Mouse (Mus musculus) mesoderm, embryonic 11.5 days (tissue): ENCODE measurements at regions not wholly inside any gene's neighbourhood (a gene's known extent, or its start where the extent isn't known, plus 50 kb on each side); places are given as distances from the start of the nearest gene placed in this dataset.

ENCODE experiments used
- DNase-seq: peaks from one replicate; pipeline ENCODE4 v3.0.0-alpha.2; 2012; ENCODE audit warnings: low read depth, low spot score

DNA sequence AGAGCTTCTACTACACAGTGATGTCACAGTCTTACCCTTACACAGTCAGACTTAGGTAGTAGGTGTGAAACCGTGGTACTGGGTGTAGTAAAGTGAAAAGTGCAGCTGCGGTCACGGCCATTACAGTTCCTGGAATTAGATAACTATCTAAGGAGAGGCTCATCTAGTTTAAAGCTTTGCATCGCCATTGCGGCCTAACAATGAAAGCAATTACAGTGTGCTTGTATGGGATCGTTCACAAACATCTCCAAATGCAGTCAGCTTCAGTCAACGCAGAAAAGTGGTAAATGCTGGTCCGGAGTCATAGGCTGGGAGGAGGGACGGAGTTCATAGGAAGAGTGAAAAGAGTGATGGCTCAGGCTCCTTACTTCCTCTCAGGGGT is 106.0 kb upstream of the Col1a2 start:
- no peak for DNase-seq

DNA sequence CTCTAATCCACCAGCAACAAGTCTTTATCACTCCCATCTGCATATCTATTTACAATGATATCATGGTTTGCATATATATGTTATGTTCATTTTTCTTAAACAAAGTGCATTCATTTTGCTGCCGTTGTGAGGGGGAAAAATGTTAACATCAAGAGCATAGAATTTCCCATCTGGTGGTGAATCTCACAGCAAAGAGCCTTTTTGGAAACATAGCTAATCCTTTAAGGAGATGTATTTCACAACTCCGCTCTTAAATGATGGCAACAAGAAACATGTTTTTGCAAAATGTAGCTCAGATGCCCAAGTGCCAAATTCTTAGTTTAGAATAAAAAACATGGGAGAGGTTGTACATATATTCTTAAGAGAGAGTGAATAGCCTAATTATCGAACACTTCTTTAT is 99.3 kb upstream of the Col1a2 start:
- no peak for DNase-seq

DNA sequence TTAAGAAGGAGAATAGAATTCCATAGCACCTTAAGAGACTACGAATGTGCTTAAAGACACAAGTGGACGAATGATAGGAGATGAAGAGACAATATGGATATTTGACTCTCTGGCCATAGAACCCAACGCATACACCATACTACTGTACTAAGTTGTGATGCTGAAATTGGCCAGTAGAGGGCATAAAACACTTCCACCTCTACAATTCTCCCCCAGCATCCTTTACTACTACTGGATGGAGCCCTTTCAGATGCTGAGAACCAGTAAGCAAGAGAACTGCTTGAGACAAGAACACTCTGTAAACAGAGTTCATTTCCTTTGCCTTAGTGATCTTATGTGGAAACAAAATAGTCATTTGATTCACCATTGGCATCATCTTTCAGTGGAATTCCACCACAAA is 96.9 kb upstream of the Col1a2 start:
- peak; percentile 52 for DNase-seq

DNA sequence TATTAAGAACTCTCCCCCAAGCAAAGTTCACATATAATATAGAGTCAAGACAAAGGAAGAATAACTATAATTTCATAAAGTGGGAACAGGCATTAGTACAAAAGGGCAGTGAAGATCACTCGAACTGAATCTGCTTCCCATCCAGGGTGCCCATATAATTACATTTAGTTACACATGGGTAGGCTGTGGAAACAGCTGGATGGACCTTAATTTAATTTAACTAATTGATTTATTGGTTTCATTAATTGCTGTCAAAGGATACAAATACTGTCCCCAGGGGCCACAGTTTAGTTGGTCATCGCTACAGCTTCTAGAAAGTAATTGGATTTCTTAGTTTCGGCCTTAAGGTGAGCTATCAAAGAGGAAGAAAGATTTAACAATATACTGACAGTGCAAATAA is 91.4 kb upstream of the Col1a2 start:
- no peak for DNase-seq

DNA sequence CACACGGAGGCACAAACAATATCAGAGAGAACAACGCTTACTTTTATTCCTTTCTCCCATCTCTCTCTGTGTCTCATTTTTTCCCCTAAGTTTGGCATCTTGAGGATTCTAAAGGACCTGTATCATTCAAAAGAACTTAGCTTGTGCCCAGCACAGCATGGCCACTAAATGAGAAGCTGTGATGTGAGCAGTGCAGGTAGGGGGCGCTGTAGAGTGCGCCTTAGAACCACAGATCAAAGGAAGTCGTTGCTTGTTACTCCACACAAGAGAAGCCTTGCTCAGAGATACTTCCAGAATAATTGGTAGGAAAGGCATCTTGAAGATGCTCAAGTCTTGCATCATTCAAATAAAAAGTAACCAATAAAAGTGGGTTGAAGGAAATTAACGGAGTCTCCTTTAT is 90.4 kb upstream of the Col1a2 start:
- peak; percentile 73 for DNase-seq

DNA sequence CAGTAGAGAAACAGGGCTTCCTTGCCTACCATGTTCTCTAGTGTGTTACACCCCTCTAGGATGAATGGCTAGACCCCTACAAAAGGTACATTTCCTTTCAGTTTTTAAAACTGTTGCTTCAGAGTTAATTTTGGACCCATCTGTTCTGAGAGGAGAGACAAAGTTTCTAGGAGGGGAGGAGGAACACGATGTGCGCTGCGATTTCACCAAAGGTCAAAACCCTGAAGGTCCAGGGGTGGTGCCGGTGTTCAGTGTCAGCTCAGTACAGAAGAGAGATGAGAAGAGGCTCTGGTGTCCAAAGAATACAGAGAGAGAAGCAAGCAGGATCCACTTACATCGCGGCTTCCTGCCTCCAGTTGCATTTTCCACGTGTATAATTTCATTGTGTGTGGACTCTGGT is 89.4 kb upstream of the Col1a2 start:
- DNase-seq = no peak

DNA sequence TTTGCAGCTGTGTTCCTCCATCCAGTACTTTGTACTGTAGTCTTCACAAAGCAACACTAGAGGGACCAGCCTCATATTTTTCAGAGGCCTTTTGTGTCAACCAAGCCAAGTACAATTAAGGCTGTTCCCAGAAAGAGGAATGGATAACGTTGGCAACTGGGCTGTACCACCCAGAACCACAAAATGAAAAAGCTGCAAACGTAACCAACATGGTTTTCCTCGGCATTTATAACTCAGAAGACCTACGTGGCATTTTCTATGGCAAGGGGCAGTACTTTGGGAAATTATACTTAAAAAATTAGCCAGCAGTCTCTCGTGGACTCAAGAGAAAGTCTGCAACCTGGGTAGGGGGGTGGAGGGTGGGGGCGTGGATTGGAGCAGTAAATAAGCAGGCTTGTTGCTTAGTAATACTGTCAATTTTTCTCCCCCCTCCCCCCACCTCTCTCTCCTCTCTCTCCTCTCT is 87.3 kb upstream of the Col1a2 start:
- DNase-seq = peak; percentile 64

DNA sequence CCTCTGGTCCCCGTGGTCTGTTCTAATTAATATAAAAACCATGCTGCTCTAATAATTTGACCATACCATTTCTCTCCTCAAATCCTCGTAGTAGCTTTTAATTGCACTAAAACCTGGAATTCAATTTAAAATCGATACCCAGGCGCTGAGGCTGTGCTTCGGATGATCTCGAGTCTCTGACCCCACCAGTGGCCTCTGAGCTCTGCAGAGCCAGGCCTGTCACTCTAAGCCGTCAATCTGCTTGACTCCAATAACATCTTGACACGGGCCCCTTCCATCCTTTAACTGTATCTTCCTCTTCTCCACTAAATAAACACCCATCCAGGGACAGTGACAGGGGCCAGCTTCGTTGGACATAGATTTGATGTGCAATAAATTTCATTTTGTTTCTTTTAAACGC is 86.2 kb upstream of the Col1a2 start:
- no peak for DNase-seq

DNA sequence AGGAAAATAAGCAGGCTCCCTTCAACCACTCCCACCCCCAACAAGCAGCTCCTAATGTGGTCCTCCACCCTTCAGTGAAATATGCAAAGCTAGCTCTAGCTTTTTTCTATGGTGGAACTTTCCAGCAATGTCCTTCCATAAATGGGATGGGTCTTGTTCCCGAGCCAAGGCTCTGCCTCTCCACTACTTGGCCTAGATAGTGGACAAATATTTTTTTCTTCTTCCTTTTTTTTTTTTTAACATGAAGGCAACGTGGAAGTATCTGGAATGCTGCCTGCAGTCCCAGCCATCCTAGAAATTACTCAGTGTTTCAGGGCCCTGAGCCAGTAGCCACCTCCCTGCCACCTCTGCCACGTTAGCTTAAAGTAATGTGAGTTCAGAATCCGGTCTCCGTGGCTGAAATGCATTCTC is 85.7 kb upstream of the Col1a2 start:
- no peak for DNase-seq

DNA sequence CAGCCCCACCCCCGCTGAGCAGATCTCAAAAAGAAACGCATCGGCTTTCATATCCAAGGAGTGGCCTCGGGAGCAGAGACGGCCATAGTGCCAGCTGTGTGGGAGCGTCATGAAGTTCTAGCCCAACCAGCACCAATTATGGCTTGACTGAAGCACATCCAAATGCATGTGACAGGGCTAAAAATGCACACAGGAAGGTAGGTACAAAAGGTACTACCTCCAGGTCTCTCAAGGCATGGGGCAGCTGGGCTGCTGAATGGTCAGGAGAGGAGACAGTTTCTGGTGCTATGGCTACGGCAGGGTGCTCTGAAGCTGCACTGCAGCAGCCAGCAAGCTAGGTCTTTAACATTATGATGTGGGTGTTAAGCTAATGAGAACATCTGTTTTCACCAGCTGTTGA is 83.1 kb upstream of the Col1a2 start:
- no peak for DNase-seq

DNA sequence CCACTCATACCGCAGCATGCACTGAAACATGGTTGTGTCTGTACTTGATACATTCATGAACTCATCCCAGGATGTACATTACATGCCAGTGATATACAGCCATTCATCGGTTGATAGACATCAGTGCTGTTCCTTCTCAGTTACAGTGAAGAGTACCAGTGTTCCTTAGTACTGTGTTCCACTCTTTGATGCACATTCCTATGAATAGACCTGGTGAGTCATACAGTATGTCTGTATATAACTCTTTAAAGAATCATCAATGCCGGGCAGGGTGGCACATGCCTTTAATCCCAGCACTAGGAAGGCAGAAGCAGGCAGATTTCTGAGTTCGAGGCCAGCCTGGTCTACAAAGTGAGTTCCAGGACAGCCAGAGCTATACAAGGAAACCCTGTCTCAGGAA is 77.5 kb upstream of the Col1a2 start:
- no peak for DNase-seq

DNA sequence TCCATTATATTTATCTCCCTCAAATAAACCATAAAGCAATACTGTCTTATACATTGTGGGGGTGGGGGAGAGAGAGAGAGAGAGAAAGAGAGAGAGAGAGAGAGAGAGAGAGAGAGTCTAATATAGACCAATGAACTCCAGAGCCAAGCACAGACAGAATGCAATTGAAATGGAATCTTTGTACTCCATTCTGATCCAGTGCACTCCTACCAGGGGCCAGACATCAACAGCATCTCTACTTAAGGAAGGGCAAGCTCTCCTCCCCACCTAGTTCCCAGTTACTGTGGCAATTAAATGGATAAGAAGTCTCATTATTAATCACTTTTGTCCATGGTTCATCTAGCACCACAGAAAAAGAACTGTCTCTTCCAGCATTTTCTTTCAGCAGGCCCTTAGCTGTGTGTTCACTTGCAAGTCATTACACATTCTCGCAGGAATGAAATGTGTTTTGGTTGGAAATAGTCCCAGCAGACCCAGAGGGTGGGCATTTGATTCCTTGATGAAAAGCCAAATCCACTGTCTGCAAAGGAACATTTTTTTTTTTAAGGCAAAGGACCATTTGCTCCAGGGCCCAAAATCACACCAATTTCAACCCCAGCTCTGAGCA is 73.8 kb upstream of the Col1a2 start:
- no peak for DNase-seq

DNA sequence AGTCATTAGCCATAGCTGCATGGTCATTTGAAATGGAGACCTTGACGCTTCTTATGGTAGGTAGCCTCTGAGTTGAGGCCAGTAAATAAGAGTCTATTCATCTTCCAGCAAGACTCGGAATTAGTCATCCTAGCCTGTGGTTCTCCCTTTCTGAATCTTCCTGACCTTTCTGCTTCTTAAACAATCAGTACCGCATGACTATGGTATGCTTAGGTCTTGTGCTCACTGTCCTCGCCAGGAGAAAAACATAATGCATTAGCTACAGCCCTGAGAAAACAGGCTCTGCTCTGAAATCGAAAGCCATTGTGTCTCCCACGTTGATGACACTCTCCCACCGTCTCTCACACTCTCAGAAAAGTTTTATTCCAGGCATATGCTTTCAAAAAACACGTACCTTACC is 72.4 kb upstream of the Col1a2 start:
- no peak for DNase-seq

DNA sequence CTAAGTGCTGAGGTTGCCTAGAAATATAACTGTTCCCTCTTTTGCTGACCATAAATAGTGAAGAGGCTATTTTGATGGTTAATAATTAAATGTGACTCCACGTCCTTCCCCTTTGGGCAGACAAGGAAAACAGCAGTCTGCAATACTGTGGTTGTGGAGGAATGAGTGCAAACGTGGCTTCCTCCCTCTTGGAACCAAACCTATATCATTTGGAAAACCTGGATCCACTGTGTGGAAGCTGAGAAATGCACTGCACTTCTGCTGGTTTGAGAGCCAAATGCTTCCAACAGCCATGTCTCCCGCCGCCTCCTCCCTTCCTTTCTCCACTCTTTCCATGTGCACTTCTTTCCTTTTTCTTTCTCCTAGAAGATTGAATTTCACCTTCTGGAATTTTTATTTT is 68.2 kb upstream of the Col1a2 start:
- DNase-seq = no peak

DNA sequence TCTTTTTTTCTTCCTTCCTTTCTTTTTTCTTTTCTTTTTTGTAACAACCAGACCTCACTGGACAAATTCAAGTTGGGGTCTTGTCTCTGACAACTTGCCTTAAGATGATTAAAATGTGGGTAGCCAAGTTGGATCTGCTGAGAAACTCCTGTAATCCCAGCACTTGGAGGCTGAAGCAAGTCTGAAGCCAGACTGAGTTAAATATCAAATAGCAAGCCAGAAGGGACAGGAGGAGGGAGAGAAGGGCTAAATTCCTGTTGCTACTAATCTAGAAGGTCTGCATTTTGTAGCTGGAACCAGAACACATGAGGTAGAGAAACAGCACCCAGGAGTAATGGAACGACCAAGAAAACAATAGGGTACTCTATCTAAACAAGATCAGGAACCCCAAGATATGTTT is 67.7 kb upstream of the Col1a2 start:
- no peak for DNase-seq

DNA sequence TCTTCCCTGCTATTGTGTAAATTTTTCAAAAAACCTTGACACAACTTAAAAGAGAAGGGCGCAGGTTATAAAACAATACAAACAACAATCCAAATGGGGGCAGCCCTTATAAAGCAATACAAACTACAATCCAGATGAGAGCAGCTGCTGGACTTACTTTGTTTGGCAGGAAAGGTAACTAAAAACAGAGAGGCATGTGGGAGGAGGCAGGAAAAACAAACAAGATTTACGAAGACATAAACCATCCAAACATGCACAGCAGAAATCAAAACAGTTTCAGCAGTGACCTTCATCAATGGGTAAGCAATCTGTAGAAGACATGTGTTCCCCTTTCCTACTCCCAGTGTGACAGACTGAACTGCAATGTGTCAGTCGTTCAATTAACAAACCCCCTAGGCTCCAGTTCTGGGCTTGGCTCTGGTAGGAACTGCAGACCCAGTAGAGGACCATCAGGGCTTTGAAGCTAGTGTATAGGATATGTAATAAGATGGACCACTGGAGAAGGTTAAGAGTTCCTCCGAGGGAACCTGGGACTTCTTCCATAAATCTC is 62.9 kb upstream of the Col1a2 start:
- no peak for DNase-seq

DNA sequence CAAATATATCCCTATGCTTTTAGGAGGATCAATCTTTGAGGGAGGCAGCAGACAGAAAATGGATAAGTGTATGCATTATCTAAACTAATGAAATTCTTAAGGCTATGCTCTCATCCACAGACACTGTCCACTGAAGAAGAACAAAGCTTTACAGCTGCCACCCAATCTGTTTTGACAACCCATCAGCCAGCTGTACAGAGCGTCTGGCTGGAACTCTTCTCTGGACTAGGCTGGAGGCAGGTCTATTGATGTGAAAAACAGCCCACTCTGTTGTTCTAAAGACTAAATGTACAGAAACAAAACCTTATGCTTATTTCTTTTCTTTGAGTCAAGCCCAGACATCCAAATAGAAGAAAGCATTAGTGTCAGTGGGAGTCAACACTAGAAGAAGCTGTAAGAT is 58.7 kb upstream of the Col1a2 start:
- DNase-seq = no peak

DNA sequence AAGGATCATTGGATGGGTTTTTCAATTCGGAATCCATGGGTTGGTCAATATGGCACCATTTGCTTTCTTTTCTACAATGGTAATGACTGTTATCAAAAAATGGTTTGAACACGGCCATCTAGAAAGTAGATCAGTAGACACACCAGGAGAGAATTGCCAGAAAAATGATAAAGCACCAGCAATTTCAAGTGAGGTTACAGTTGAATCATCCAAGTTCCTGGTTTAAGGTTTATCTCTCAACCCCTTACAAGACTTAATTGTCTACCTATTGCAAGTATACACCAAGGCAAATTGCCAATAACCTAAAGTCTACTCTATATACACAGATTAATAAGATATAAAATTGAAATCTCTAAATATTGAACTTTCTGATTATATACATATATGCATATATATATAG is 53.4 kb upstream of the Col1a2 start:
- DNase-seq = no peak
